Mouse (Mus musculus): Measurements from ENCODE around the gene Gpank1. TPM values are rescaled to one million over a fixed set of nuclear protein-coding genes. Genes with fewer than 3 reads are reported as not detected.

The Gpank1 gene
- polyA plus RNA-seq (2016; fragmentation: Nextera tagmentation; extraction: Ambion mirVana) = 33.4 and 34.5 TPM in 2 replicates

- H3K9me3 ChIP-seq (replicated peaks) = no peaks in the 10 kb centered on the region
- H3K36me3 ChIP-seq = peaks cover 57% of the 10 kb centered on the region
- peak within 1 kb of the TSS; percentile 92 for H3K27ac ChIP-seq (replicated peaks)
- H3K4me3 ChIP-seq = peak within 1 kb of the TSS; percentile 94
- peak; percentile 99 for DNase-seq (ENCODE audit: low spot score)
- no peaks in the 10 kb centered on the region for H3K27me3 ChIP-seq (ENCODE audit: low read depth, poor library complexity, severe bottlenecking)
- under 1% methylated on average over 50 of the region's 50 CpGs for WGBS
- peaks cover 36% of the 10 kb centered on the region for H3K4me1 ChIP-seq
These were observed at the start of gene Gpank1 for GRCm38 (mm10) chr17:35121143-35121799. Gene Gpank1 (plus strand): TSS chr17:35121455.

- no peak overlapping the region for H3K4me3 ChIP-seq
- H3K27ac ChIP-seq (replicated peaks) = peak overlapping the region; percentile 14; the same call in 1 of the 2 replicates
- H3K27me3 ChIP-seq (ENCODE audit: low read depth, poor library complexity, severe bottlenecking) = peaks cover 23% of the 10 kb centered on the region
- 68% methylated on average over 17 of the region's 17 CpGs for WGBS
- H3K36me3 ChIP-seq = no peaks in the 10 kb centered on the region
- H3K9me3 ChIP-seq (replicated peaks) = no peaks in the 10 kb centered on the region
- peaks cover 28% of the 10 kb centered on the region for H3K4me1 ChIP-seq
- DNase-seq (ENCODE audit: low spot score) = no peak
These were observed 47.2 kb upstream of the Gpank1 start for GRCm38 (mm10) chr17:35074097-35074496.

- peak within 1 kb of the TSS; percentile 45 for H3K4me3 ChIP-seq
- H3K36me3 ChIP-seq = no peaks in the 10 kb centered on the region
- WGBS = 36% methylated on average over 10 of the region's 10 CpGs
- H3K4me1 ChIP-seq = peaks cover 28% of the 10 kb centered on the region
- H3K27ac ChIP-seq (replicated peaks) = peak within 1 kb of the TSS; percentile 79
- no peak for DNase-seq (ENCODE audit: low spot score)
- no peaks in the 10 kb centered on the region for H3K9me3 ChIP-seq (replicated peaks)
- peaks cover 23% of the 10 kb centered on the region for H3K27me3 ChIP-seq (ENCODE audit: low read depth, poor library complexity, severe bottlenecking)
These were observed 44.6 kb upstream of the Gpank1 start, which contains the start of gene Ly6g6e for GRCm38 (mm10) chr17:35076507-35077176. Gene Ly6g6e (plus strand): TSS chr17:35076902.

GRCm38 (mm10) chr17:35077285-35077684 is 44.0 kb upstream of the Gpank1 start:
- Histone ChIP-seq H3K27me3 (ENCODE audit: low read depth, poor library complexity, severe bottlenecking) (peaks cover 23% of the 10 kb centered on the region), H3K36me3 (no peaks in the 10 kb centered on the region), H3K4me1 (peaks cover 28% of the 10 kb centered on the region), H3K4me3 (peak overlapping the region; percentile 45), H3K9me3 (replicated peaks) (no peaks in the 10 kb centered on the region), H3K27ac (replicated peaks) (peak overlapping the region; percentile 79)
- WGBS = 55% methylated on average over 2 of the region's 2 CpGs
- no peak for DNase-seq (ENCODE audit: low spot score)

GRCm38 (mm10) chr17:35077786-35078233 is 43.4 kb upstream of the Gpank1 start, which contains the start of gene Ly6g6d:
Gene Ly6g6d (minus strand): TSS chr17:35078065.
- WGBS = 10% methylated on average over 14 of the region's 14 CpGs

GRCm38 (mm10) chr17:35079778-35080177 is 41.5 kb upstream of the Gpank1 start:
- Histone ChIP-seq H3K27ac (replicated peaks) (no peak overlapping the region), H3K4me1 (peaks cover 28% of the 10 kb centered on the region), H3K4me3 (no peak overlapping the region), H3K27me3 (ENCODE audit: low read depth, poor library complexity, severe bottlenecking) (peaks cover 23% of the 10 kb centered on the region), H3K9me3 (replicated peaks) (no peaks in the 10 kb centered on the region), H3K36me3 (no peaks in the 10 kb centered on the region)
- no peak for DNase-seq (ENCODE audit: low spot score)
- WGBS = 69% methylated on average over 9 of the region's 9 CpGs

More at GRCm38 (mm10) chr17:35077786-35078233, 43.4 kb upstream of the Gpank1 start, which contains the start of gene Ly6g6d:
- peak within 1 kb of the TSS; percentile 79 for H3K27ac ChIP-seq (replicated peaks)
- H3K4me3 ChIP-seq = peak within 1 kb of the TSS; percentile 45
- no peaks in the 10 kb centered on the region for H3K9me3 ChIP-seq (replicated peaks)
- peak; percentile 63 for DNase-seq (ENCODE audit: low spot score)
- H3K36me3 ChIP-seq = no peaks in the 10 kb centered on the region
- H3K4me1 ChIP-seq = peaks cover 28% of the 10 kb centered on the region
- peaks cover 23% of the 10 kb centered on the region for H3K27me3 ChIP-seq (ENCODE audit: low read depth, poor library complexity, severe bottlenecking)

- 75% methylated on average over 6 of the region's 6 CpGs for WGBS
- no peaks in the 10 kb centered on the region for H3K9me3 ChIP-seq (replicated peaks)
- H3K36me3 ChIP-seq = no peaks in the 10 kb centered on the region
These were observed 41.0 kb upstream of the Gpank1 start for GRCm38 (mm10) chr17:35080248-35080647.

GRCm38 (mm10) chr17:35080710-35081109 is 40.5 kb upstream of the Gpank1 start:
- no peaks in the 10 kb centered on the region for H3K9me3 ChIP-seq (replicated peaks)
- peaks cover 28% of the 10 kb centered on the region for H3K4me1 ChIP-seq
- H3K36me3 ChIP-seq = no peaks in the 10 kb centered on the region
- H3K27me3 ChIP-seq (ENCODE audit: low read depth, poor library complexity, severe bottlenecking) = peaks cover 23% of the 10 kb centered on the region
- DNase-seq (ENCODE audit: low spot score) = no peak
- no peak overlapping the region for H3K27ac ChIP-seq (replicated peaks)
- H3K4me3 ChIP-seq = no peak overlapping the region
- WGBS = 79% methylated on average over 4 of the region's 4 CpGs

More at GRCm38 (mm10) chr17:35080248-35080647, 41.0 kb upstream of the Gpank1 start:
- Histone ChIP-seq H3K4me1 (peaks cover 28% of the 10 kb centered on the region), H3K4me3 (no peak overlapping the region), H3K27me3 (ENCODE audit: low read depth, poor library complexity, severe bottlenecking) (peaks cover 23% of the 10 kb centered on the region), H3K27ac (replicated peaks) (no peak overlapping the region)
- DNase-seq (ENCODE audit: low spot score) = no peak

GRCm38 (mm10) chr17:35082841-35083576 is 38.2 kb upstream of the Gpank1 start:
- Histone ChIP-seq H3K4me3 (no peak overlapping the region), H3K27me3 (ENCODE audit: low read depth, poor library complexity, severe bottlenecking) (peaks cover 11% of the 10 kb centered on the region; the same call in 1 of the 2 replicates), H3K36me3 (no peaks in the 10 kb centered on the region), H3K27ac (replicated peaks) (no peak overlapping the region), H3K9me3 (replicated peaks) (no peaks in the 10 kb centered on the region), H3K4me1 (peaks cover 6% of the 10 kb centered on the region)
- no peak for DNase-seq (ENCODE audit: low spot score)
- 90% methylated on average over 16 of the region's 16 CpGs for whole genome bisulfite sequencing

GRCm38 (mm10) chr17:35083929-35084497 is 37.2 kb upstream of the Gpank1 start:
- Histone ChIP-seq H3K27me3 (ENCODE audit: low read depth, poor library complexity, severe bottlenecking) (0 out of 2 replicates have a peak, but pooled peaks cover under 1% of the 10 kb centered on the region), H3K9me3 (replicated peaks) (no peaks in the 10 kb centered on the region), H3K4me1 (peaks cover 3% of the 10 kb centered on the region; the same call in 1 of the 2 replicates), H3K27ac (replicated peaks) (no peak overlapping the region), H3K36me3 (no peaks in the 10 kb centered on the region), H3K4me3 (no peak overlapping the region)
- no peak for DNase-seq (ENCODE audit: low spot score)
- 86% methylated on average over 3 of the region's 3 CpGs for WGBS

- no peaks in the 10 kb centered on the region for H3K27me3 ChIP-seq (ENCODE audit: low read depth, poor library complexity, severe bottlenecking)
- 86% methylated on average over 7 of the region's 7 CpGs for WGBS
- H3K9me3 ChIP-seq (replicated peaks) = no peaks in the 10 kb centered on the region
- H3K36me3 ChIP-seq = peaks cover under 1% of the 10 kb centered on the region; the same call in 1 of the 2 replicates
- no peak within 1 kb of the TSS for H3K4me3 ChIP-seq
- peaks cover 10% of the 10 kb centered on the region for H3K4me1 ChIP-seq
- DNase-seq (ENCODE audit: low spot score) = no peak
- H3K27ac ChIP-seq (replicated peaks) = no peak within 1 kb of the TSS
These were observed 35.9 kb upstream of the Gpank1 start, which contains the start of gene Ly6g6f for GRCm38 (mm10) chr17:35085208-35085865. Gene Ly6g6f (minus strand): TSS chr17:35085610.

Measured in midbrain, embryonic 10.5 days (tissue).